Mouse (Mus musculus) kidney, embryonic 16.5 days (tissue): ENCODE results near the gene Anapc16. TPM values are rescaled to one million over a fixed set of nuclear protein-coding genes. Genes with fewer than 3 reads are reported as not detected.

Experiments
- polyA plus RNA-seq: library from polyadenylated mRNA; unstranded; fragments of >200 nt; fragmentation: Nextera tagmentation; extraction: Ambion mirVana; gene quantifications from 2 replicates; pipeline ENCODE4 v1.2.1, GENCODE M21; 2015

Gene Anapc16
- polyA plus RNA-seq, 1 experiment from 2014 or later = 93.6 TPM

Other genes starting within 250 kb of the Anapc16 start
- gene Dnajb12, start 123.6 kb downstream of the Anapc16 start, polyA plus RNA-seq = 30.1 and 32.9 TPM in 2 replicates
- gene Ddit4, start 51.3 kb downstream of the Anapc16 start, polyA plus RNA-seq = 30.6 and 31.9 TPM in 2 replicates
- gene Ascc1, start 330 bp downstream of the Anapc16 start, polyA plus RNA-seq = 56.3 and 58.0 TPM in 2 replicates
- 47.1 and 56.8 TPM in 2 replicates for gene Spock2, start 103.1 kb upstream of the Anapc16 start, polyA plus RNA-seq
- 2.1 and 2.2 TPM in 2 replicates for gene Chst3, start 216.1 kb upstream of the Anapc16 start, polyA plus RNA-seq